Mouse (Mus musculus) hindbrain, embryonic 13.5 days (tissue): Measurements from ENCODE around the gene Gm20521. TPM values are rescaled to one million over a fixed set of nuclear protein-coding genes. Genes with fewer than 3 reads are reported as not detected.

Source experiments
- ATAC-seq: fragments of 200-750 bp; cut with Nextera tagmentation; 2 replicates; pipeline ENCODE4 v1.8.0; 2017; ENCODE audit warnings: moderate TSS enrichment; ENCODE audit not compliant: low FRiP score
- H3K27ac ChIP-seq: fragments of 300-500 bp; sonication (generic); 2 replicates; pipeline ENCODE4 v1.5.1; 2015; ENCODE audit warnings: inconsistent platforms, mild to moderate bottlenecking, moderate library complexity
- H3K27me3 ChIP-seq: fragments of 300-500 bp; sonication (generic); 2 replicates; pipeline ENCODE4 v1.6.1; 2015; ENCODE audit warnings: mild to moderate bottlenecking, inconsistent platforms
- H3K36me3 ChIP-seq: fragments of 300-500 bp; sonication (generic); 2 replicates; pipeline ENCODE4 v1.6.1; 2015; ENCODE audit warnings: mild to moderate bottlenecking, inconsistent platforms
- H3K4me1 ChIP-seq: fragments of 300-500 bp; sonication (generic); replicated peaks from 2 replicates; pipeline ENCODE4 v1.6.1; 2015; ENCODE audit warnings: inconsistent platforms
- H3K4me2 ChIP-seq: fragments of 300-500 bp; sonication (generic); 2 replicates; pipeline ENCODE4 v1.6.1; 2015; ENCODE audit warnings: inconsistent platforms, mild to moderate bottlenecking, moderate library complexity
- H3K4me3 ChIP-seq: fragments of 300-500 bp; sonication (generic); 2 replicates; pipeline ENCODE4 v1.5.1; 2015; ENCODE audit warnings: mild to moderate bottlenecking, inconsistent platforms
- H3K9ac ChIP-seq: fragments of 300-500 bp; sonication (generic); 2 replicates; pipeline ENCODE4 v1.6.1; 2015; ENCODE audit warnings: mild to moderate bottlenecking, inconsistent platforms
- H3K9me3 ChIP-seq: fragments of 300-500 bp; sonication (generic); 2 replicates; pipeline ENCODE4 v1.6.1; 2016; ENCODE audit warnings: inconsistent platforms
- WGBS: fragments of 180-500 bp; shearing (Covaris S2); methylation state at CpG from one replicate; pipeline ENCODE4 v1.1.7; 2015; 5-methylcytosine and 5-hydroxymethylcytosine counted together
- polyA plus RNA-seq: library from polyadenylated mRNA; unstranded; fragments of >200 nt; fragmentation: Nextera tagmentation; extraction: Ambion mirVana; gene quantifications from 2 replicates; pipeline ENCODE4 v1.2.1, GENCODE M21; 2015

Gene Gm20521
- polyA plus RNA-seq, 1 experiment from 2014 or later = 0.34 TPM

DNA sequence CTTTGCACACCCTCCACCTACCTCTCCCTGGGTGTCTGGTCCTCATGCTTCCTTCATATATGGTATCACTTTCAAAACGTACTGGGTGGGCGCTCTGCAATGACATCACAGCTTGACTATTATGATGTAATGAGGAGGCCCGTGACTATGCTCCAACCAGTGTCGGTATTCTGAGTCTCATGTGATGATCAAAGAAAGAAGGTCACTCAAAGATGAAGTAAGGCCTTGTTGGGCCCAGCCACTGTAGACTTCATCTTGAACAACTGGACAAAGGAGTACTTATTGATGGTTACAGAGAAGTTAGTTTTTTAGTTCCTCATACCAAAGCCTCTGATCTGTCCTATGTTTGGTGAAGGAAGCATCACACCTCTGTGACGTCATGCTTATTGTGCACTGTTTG lies 12.4 kb upstream of the Gm20521 start, which contains the start of gene Homez:
Gene Homez (minus strand): TSS at position 101 of the 400 bp plus-strand sequence.
- 92% methylated on average over 5 of the region's 5 CpGs for WGBS
- no peak within 1 kb of the TSS for H3K9ac ChIP-seq
- H3K4me2 ChIP-seq = no peak within 1 kb of the TSS
- H3K4me1 ChIP-seq = peaks cover 7% of the 10 kb centered on the region
- no peaks in the 10 kb centered on the region for H3K9me3 ChIP-seq
- H3K4me3 ChIP-seq = no peak within 1 kb of the TSS
- H3K36me3 ChIP-seq = no peaks in the 10 kb centered on the region
- no peak for ATAC-seq
- no peak within 1 kb of the TSS for H3K27ac ChIP-seq
- no peaks in the 10 kb centered on the region for H3K27me3 ChIP-seq

DNA sequence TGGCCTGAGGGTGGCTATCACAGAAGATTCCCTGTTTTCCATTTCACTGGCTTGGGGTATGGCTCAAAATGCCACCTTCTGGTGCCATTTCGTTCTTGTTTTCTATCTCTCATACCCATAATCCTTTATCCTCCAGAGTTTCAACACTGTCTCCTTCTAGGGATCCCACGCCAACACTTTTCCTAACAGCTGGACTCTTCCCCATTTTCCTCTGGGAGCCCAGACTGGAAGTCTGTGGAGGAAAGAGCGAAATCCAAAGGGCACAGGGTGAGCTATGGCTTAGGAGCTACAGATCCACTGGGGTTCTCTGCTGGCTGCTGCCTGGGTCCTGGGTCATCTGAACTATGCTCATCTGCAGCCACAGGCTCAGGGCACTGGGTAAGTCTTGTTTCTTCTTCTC lies 9.1 kb upstream of the Gm20521 start:
- no peak for ATAC-seq
- Histone ChIP-seq H3K27me3 (peaks cover 9% of the 10 kb centered on the region), H3K4me2 (no peak overlapping the region), H3K9ac (no peak overlapping the region), H3K27ac (no peak overlapping the region), H3K4me3 (no peak overlapping the region), H3K36me3 (no peaks in the 10 kb centered on the region), H3K9me3 (no peaks in the 10 kb centered on the region), H3K4me1 (peaks cover 16% of the 10 kb centered on the region)
- WGBS = 91% methylated on average over 3 of the region's 3 CpGs

DNA sequence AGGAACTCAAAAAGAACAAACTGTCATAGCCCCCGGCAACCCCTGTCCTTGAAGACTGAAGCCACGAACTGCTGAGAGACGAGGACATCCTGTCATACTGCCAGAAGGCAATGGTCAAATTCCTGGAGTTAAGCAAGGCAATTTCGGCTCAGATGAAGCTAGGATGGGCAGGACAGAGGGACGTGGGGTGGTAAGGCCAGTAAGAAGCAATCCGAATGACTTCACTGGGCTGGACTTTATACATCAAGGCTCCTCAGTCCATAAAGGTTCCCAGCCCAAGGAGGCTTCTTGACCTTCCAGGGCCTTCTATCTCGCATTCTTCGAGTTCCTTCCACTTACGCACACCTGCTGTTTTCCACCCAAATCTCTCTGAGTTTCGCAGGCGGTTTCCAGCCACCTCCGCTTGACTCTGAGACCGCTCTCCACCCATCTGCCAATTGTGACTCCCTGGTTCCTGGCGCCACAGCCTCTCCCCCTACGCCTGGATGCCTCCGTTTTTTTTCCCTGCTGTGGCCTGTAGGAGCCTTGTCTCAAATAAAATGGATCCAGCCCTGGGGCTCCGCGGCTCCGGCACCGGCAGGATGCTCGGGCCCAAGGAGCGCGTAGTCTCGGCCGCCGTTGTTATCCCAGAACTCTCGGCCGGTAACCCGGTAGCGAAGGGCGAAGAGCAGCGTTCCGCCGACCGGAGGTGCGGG lies 7.2 kb upstream of the Gm20521 start:
- Histone ChIP-seq H3K9me3 (no peaks in the 10 kb centered on the region), H3K27ac (peak overlapping the region; percentile 95), H3K4me3 (peak overlapping the region; percentile 73), H3K36me3 (no peaks in the 10 kb centered on the region), H3K4me1 (peaks cover 16% of the 10 kb centered on the region), H3K4me2 (peak overlapping the region; percentile 98), H3K27me3 (peaks cover 9% of the 10 kb centered on the region), H3K9ac (peak overlapping the region; percentile 89)
- WGBS = 3% methylated on average over 36 of the region's 36 CpGs
- peak; percentile 60 for ATAC-seq

GRCm38 (mm10) chr14:54876539-54877047 lies 6.6 kb upstream of the Gm20521 start:
- ATAC-seq = peak; percentile 93
- Histone ChIP-seq H3K9ac (peak overlapping the region; percentile 89), H3K27ac (peak overlapping the region; percentile 95), H3K4me1 (peaks cover 16% of the 10 kb centered on the region), H3K4me2 (peak overlapping the region; percentile 98), H3K36me3 (no peaks in the 10 kb centered on the region), H3K4me3 (peak overlapping the region; percentile 73), H3K9me3 (no peaks in the 10 kb centered on the region), H3K27me3 (peaks cover 9% of the 10 kb centered on the region)
- WGBS = under 1% methylated on average over 51 of the region's 72 CpGs

DNA sequence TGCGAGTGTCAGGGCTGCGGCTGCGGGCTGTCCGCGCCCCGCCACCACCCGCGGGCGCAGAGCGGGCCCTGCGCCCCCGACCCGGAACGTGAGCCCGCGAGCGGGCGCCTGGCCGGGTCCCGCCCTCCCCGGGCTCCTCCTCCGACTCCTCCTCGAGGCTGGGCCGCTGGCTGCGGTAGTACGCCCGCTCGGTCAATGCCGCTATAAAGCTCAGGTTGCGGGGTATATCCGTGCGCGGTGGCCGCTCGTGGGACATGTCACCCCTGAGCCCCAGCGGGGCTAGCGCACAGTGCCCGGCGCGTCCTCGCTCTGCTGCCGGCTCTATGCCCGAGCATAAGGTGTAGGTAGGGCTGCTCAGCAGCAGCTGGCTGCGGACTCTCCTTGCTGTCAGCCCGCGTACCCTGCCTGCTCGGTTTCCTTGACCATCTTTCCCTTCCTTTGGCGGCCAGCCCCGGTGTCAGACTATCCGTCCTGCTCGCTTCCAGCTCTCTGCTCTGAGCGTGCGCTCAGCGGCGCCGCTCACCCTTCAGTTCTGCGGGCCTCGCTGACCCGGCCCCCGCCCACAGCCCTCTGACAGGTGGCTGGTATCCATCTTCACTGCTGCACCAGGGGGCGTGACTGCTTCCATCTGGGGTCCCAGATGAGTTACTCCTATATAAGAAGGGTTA lies 6.1 kb upstream of the Gm20521 start, which contains the start of gene Ppp1r3e:
Gene Ppp1r3e (minus strand): TSS at position 503 of the 668 bp plus-strand sequence.
- no peak; the same call in none of the 2 replicates for ATAC-seq
- H3K27ac ChIP-seq = peak within 1 kb of the TSS; percentile 95
- H3K27me3 ChIP-seq = peaks cover 9% of the 10 kb centered on the region
- no peaks in the 10 kb centered on the region for H3K9me3 ChIP-seq
- H3K4me3 ChIP-seq = peak within 1 kb of the TSS; percentile 73
- no peaks in the 10 kb centered on the region for H3K36me3 ChIP-seq
- H3K4me1 ChIP-seq = peaks cover 16% of the 10 kb centered on the region
- peak within 1 kb of the TSS; percentile 98 for H3K4me2 ChIP-seq
- peak within 1 kb of the TSS; percentile 89 for H3K9ac ChIP-seq
- under 1% methylated on average over 56 of the region's 61 CpGs for WGBS

- WGBS = 39% methylated on average over 21 of the region's 21 CpGs
- Histone ChIP-seq H3K4me2 (peak overlapping the region; percentile 81), H3K4me1 (peaks cover 33% of the 10 kb centered on the region), H3K4me3 (peak overlapping the region; percentile 72), H3K36me3 (peaks cover 28% of the 10 kb centered on the region), H3K27me3 (no peaks in the 10 kb centered on the region), H3K9me3 (no peaks in the 10 kb centered on the region), H3K27ac (peak overlapping the region; percentile 94), H3K9ac (peak overlapping the region; percentile 89)
- ATAC-seq = no peak
Observed at GRCm38 (mm10) chr14:54884022-54884712, 926 bp downstream of the Gm20521 start.

DNA sequence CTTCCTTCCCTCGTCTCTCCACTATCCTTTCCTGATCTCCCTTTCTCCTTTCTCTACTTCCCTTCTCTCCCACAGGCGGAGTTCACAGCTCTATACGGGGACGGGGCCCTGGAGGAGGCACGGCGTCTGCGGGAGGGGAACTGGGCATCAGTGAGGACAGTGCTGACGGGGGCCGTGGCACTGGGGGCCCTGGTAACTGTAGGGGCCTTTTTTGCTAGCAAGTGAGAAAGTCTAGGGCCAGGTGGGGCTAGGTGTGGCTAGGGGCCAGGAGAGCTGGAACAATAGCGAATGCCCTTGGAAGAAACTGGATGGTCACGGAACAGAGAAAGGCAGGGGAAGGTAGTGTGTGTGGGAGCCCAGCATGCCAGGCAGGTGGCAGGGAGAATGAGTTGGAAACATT lies 2.1 kb downstream of the Gm20521 start:
- WGBS = 90% methylated on average over 11 of the region's 11 CpGs
- peak overlapping the region; percentile 53 for H3K9ac ChIP-seq
- H3K36me3 ChIP-seq = peaks cover 28% of the 10 kb centered on the region
- H3K27me3 ChIP-seq = no peaks in the 10 kb centered on the region
- peak overlapping the region; percentile 81 for H3K4me2 ChIP-seq
- H3K9me3 ChIP-seq = no peaks in the 10 kb centered on the region
- no peak overlapping the region for H3K27ac ChIP-seq
- no peak for ATAC-seq
- H3K4me3 ChIP-seq = no peak overlapping the region
- peaks cover 33% of the 10 kb centered on the region for H3K4me1 ChIP-seq

DNA sequence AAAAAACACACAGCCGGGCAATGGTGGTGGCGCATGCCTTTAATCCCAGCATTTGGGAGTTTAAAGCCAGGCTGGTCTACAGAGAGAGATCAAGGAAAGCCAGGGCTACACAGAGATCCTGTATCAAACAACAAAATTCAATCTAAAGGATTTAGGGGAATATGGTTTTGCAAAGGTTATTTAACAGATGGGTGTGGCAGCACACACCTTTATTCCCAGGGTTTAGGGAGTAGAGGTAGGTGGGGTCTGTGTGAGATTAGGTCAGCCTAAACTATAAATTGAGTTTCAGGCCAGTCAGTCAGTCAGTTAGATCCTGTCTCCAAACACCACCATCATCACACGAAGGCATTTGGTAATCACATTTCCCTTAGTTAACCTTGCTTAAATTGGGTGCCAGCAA lies 9.0 kb downstream of the Gm20521 start, which contains the start of gene Pabpn1:
Gene Pabpn1 (plus strand): TSS at position 301 of the 400 bp plus-strand sequence.
- no peaks in the 10 kb centered on the region for H3K27me3 ChIP-seq
- WGBS = 95% methylated on average over 3 of the region's 3 CpGs

GRCm38 (mm10) chr14:54893651-54894181 lies 10.5 kb downstream of the Gm20521 start:
- Histone ChIP-seq H3K4me2 (peak overlapping the region; percentile 48), H3K4me1 (peaks cover 29% of the 10 kb centered on the region), H3K9ac (peak overlapping the region; percentile 100), H3K27ac (peak overlapping the region; percentile 98), H3K36me3 (peaks cover 33% of the 10 kb centered on the region), H3K9me3 (no peaks in the 10 kb centered on the region), H3K4me3 (peak overlapping the region; percentile 93), H3K27me3 (no peaks in the 10 kb centered on the region)
- peak; percentile 99 for ATAC-seq
- under 1% methylated on average over 38 of the region's 38 CpGs for WGBS

More for the DNA sequence above, 9.0 kb downstream of the Gm20521 start, which contains the start of gene Pabpn1:
- peak within 1 kb of the TSS; percentile 56; the same call in 1 of the 2 replicates for H3K9ac ChIP-seq
- no peak for ATAC-seq
- H3K27ac ChIP-seq = peak within 1 kb of the TSS; percentile 86
- H3K36me3 ChIP-seq = peaks cover 22% of the 10 kb centered on the region
- peak within 1 kb of the TSS; percentile 93 for H3K4me3 ChIP-seq
- no peaks in the 10 kb centered on the region for H3K9me3 ChIP-seq
- H3K4me2 ChIP-seq = peak within 1 kb of the TSS; percentile 48
- H3K4me1 ChIP-seq = peaks cover 26% of the 10 kb centered on the region

GRCm38 (mm10) chr14:54894296-54895151 lies 11.3 kb downstream of the Gm20521 start:
- peak overlapping the region; percentile 93 for H3K4me3 ChIP-seq
- H3K9ac ChIP-seq = peak overlapping the region; percentile 100
- H3K4me1 ChIP-seq = peaks cover 29% of the 10 kb centered on the region
- peaks cover 30% of the 10 kb centered on the region for H3K36me3 ChIP-seq
- peak overlapping the region; percentile 98 for H3K27ac ChIP-seq
- peak; percentile 58 for ATAC-seq
- H3K4me2 ChIP-seq = peak overlapping the region; percentile 75
- no peaks in the 10 kb centered on the region for H3K9me3 ChIP-seq
- under 1% methylated on average over 53 of the region's 54 CpGs for WGBS
- no peaks in the 10 kb centered on the region for H3K27me3 ChIP-seq

GRCm38 (mm10) chr14:54897445-54897844 lies 14.2 kb downstream of the Gm20521 start:
- no peak overlapping the region for H3K4me3 ChIP-seq
- peaks cover 29% of the 10 kb centered on the region for H3K4me1 ChIP-seq
- H3K27me3 ChIP-seq = no peaks in the 10 kb centered on the region
- no peak for ATAC-seq
- no peak overlapping the region for H3K4me2 ChIP-seq
- peak overlapping the region; percentile 21; the same call in 1 of the 2 replicates for H3K9ac ChIP-seq
- 66% methylated on average over 2 of the region's 2 CpGs for WGBS
- no peaks in the 10 kb centered on the region for H3K9me3 ChIP-seq
- peak overlapping the region; percentile 24; the same call in 1 of the 2 replicates for H3K27ac ChIP-seq
- H3K36me3 ChIP-seq = peaks cover 30% of the 10 kb centered on the region
